Mouse (Mus musculus): ENCODE measurements around the gene Hist1h2bb.
"Not testable (repeated sequence)": the region's sequence is repeated elsewhere in the genome, so short reads cannot be mapped to it uniquely, and the experiment has no call there.

The Hist1h2bb gene

DNA sequence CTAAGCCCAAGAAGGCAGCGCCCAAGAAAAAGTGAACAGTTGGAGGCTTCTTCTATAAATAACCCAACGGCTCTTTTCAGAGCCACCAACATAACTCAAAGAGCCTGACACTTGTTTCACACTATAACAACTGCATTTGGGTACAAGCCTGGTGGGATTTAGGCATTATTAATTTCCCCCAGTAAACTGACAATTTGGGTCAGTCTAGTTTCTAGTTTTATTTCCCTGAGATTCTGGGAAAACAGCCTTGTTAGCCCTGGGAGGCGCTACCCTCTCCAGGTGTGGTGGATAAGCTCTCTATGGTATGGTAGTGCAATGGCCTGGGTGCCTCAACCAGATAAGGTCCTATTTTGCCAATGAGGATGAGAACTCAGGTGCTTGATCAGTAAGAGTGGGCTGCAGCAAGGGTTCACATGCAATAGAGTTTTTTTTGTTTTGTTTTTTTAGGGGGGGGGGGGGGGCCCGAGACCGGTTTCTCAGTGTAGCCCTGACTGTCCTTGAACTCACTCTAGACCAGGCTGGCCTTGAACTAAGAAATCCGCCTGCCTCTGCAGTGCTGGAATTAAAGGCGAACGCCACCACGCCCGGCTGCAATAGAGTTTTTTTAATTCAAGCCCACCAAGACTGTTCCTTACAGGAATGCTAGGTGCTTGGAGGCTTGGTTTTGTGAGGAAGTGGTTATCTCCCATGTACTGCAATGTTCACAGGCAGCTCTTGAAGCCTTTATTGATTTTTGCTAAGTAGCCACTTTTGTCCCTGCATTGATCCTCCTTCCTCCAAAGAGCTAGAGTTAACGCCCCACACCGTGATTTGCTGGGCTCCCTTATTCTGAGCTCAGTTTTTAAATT is 18.0 kb downstream of the Hist1h2bb start:
- in situ Hi-C loops (cut with MseI, MboI), result no loop called here

DNA sequence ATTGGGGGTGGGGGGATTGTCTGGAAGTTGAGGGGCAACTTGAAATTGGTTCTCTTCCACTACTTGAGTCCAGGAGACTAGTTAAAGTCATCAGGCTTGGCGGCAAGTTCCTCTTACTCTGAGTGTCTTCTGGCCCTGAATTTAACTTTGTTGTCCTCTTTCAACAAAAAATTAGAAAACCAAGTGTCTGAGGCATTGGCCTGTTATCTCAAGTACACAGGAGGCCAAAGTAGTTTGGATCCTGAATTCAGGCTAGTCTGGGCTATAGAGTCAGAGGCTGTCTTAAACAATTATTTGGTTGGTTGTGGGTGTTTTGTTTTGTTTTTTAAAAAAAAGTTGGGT is 18.6 kb downstream of the Hist1h2bb start:
- in situ Hi-C loops (cut with MseI, MboI), result no loop called here

DNA sequence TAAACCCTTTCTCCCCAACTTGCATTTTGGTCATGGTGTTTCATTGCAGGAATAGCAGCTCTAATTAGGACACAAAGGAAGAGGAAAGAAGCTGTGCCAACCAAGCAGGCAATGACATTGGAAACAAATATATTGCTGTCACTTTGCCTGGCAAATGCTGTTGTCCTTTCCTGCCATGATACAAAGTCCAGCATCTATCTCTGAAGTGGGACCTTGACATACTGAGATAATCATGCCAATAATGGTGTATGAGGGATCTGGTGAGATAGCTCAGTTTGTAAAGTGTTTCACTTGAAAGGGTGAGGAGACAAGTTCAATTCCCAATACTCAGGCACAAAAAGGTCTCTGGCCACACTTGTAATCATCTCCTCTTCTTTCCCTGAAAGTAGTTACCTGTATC is 20.2 kb downstream of the Hist1h2bb start:
- in situ Hi-C loops (cut with MseI, MboI), result no loop called here

DNA sequence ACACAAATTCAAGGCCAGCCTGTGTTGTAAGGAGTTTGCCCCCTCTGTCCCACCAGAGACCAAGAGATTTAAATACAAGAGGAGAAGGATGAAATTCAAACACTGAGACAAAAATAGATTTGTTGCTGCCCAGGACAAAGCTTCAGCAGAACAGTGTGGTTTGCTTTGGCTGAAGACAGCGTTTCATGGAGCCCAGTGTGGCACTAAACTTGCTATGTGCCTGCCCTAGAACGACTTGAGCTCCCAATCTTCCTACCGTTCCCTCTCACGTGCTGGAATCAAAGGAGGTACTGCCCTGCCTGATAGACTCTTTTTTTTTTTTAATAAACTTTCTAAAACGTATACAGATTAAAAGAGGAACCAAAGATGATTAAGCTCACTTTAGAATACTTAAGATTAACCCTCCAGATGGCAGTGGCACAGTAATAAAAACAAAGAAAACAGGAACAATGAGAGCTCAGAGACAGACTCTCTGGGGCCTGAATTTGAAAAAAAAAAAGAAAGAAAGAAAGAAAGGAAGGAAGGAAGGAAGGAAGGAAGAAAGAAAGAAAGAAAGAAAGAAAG is 22.4 kb downstream of the Hist1h2bb start:
- in situ Hi-C loops (cut with MseI, MboI), result no loop called here

DNA sequence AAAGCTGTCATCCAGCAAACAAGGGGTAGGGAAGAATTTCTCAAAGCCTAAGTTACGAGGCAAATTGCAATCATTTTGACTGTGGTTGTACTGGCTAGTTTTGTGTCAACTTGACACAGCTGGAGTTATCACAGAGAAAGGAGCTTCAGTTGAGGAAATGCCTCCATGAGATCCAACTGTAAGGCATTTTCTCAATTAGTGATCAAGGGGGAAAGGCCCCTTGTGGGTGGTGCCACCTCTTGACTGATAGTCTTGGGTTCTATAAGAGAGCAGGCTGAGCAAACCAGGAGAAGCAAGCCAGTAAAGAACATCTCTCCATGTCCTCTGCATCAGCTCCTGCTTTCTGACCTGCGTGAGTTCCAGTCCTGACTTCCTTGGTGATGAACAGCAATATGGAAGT is 23.1 kb downstream of the Hist1h2bb start, which contains the start of gene Trim38:
TSS of gene Trim38 (plus strand) at position 301 of the 400 bp plus-strand sequence.
- in situ Hi-C loops (cut with MseI, MboI), result not testable (repeated sequence)

DNA sequence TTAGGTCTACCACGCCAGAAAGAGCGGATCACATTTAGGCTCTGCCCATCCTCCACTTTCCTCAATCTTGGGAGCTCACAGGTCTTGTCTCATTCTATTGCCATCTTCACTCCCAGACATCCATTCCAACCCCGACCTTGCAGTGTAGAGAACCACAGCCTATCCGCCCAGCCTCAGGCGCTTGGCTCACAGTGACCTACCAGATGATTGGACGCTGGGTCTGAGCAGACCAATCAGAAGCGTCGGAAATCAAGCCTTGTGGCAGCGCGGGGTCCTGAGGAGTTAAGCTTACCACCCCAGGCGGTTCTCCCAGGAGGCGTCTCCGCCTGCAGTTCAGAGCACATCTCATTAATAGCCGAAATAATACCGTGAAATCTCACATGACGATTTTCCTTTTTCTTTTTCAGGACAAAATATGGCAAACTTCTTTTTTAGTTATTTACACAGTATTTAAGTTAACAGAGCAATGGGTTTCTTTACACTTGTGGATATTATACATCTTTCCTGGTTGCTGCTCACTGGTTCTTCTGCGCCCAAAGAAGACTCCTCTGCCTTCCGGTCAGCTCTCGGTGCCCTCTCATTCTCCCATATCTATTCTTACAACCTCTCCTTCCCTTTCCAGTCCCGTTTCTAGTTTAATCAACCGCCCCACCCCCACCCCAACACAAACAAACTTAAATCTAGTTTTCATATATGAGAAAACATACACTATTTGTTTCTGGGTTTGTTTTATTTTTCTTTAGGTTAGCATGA is 26.2 kb downstream of the Hist1h2bb start:
- in situ Hi-C loops (cut with MseI, MboI), result no loop called here

DNA sequence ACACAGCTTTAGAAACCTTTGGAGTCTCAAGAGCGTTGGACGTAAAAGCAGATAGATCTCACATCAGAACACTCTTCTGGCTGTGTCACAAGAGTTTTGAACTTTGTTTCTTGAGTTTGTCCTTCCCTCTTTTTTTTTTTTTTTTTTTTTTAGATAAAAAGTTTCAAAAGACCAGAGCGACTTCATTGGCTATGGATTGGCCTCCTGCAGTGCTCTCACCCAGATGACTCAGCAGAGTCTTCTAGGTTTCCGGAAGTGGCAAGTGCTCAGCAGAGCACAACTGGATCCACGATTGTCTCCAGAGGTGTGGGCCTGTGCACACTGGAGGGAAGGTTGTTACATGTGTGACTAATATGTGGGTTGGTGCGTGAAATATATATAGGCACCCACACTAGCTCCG is 31.8 kb downstream of the Hist1h2bb start:
- in situ Hi-C loops (cut with MseI, MboI), result loop anchor here in 1 of 2 experiments (25.0 kb wide), 1 partner anchor 509 kb away; the partner anchor contains the start of gene Carmil1

DNA sequence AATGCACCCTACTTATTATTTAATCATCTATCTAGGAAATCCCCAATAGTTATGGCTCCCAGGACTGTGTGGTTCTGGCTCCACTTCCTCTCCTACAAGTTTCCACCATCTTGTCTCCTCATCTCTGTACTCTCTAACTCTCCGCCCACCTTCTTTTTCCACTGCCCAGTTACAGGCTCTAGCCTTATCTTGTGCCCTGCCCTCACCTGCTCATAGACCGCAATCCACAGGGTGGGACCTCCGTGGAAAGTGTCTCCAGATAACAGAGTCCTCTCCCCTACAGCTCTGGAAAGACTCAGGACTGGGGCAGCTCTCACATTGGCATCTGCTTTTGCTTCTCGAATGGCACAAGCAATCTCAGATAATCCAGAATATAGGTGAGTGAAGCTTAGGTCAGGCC is 32.5 kb downstream of the Hist1h2bb start:
- in situ Hi-C loops (cut with MseI, MboI), result loop anchor here in 1 of 2 experiments (25.0 kb wide), 1 partner anchor 508 kb away; the partner anchor contains the start of gene Carmil1

DNA sequence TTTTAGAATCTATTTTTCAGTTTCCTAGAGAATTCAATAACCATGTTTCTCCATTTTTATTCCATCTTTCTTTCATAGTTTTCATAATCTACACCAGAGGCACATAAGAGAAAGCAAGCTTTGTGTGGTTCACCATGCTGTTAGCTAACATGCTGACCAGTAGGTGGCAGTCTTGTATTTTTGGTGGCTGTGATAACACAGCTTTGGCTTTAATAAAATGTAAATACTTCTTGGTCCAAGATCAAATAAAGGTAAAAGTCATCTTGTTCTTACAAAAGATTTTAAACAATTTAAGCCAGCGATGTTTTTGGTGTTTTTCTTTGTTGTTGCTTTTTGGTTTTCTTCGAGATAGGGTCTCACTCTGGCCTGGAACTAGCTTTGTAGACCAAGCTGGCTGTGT is 46.0 kb downstream of the Hist1h2bb start:
- in situ Hi-C loops (cut with MseI, MboI), result loop anchor here in 1 of 2 experiments (10.0 to 25.0 kb wide), 2 partner anchors 92 to 495 kb away; partner anchors contain the start of gene Carmil1
